Mouse (Mus musculus) hindbrain, embryonic 13.5 days (tissue): ENCODE data around the gene Pou3f3. TPM values are rescaled to one million over a fixed set of nuclear protein-coding genes. Genes with fewer than 3 reads are reported as not detected.
A peak's percentile ranks its signal among the peaks of the same experiment; 100 is the strongest.

Experiments
- ATAC-seq: fragments of 200-750 bp; cut with Nextera tagmentation; 2 replicates; pipeline ENCODE4 v1.8.0; 2017; ENCODE audit warnings: moderate TSS enrichment; ENCODE audit not compliant: low FRiP score
- H3K27ac ChIP-seq: fragments of 300-500 bp; sonication (generic); 2 replicates; pipeline ENCODE4 v1.5.1; 2015; ENCODE audit warnings: inconsistent platforms, mild to moderate bottlenecking, moderate library complexity
- H3K27me3 ChIP-seq: fragments of 300-500 bp; sonication (generic); 2 replicates; pipeline ENCODE4 v1.6.1; 2015; ENCODE audit warnings: mild to moderate bottlenecking, inconsistent platforms
- H3K36me3 ChIP-seq: fragments of 300-500 bp; sonication (generic); 2 replicates; pipeline ENCODE4 v1.6.1; 2015; ENCODE audit warnings: mild to moderate bottlenecking, inconsistent platforms
- H3K4me1 ChIP-seq: fragments of 300-500 bp; sonication (generic); replicated peaks from 2 replicates; pipeline ENCODE4 v1.6.1; 2015; ENCODE audit warnings: inconsistent platforms
- H3K4me2 ChIP-seq: fragments of 300-500 bp; sonication (generic); 2 replicates; pipeline ENCODE4 v1.6.1; 2015; ENCODE audit warnings: inconsistent platforms, mild to moderate bottlenecking, moderate library complexity
- H3K4me3 ChIP-seq: fragments of 300-500 bp; sonication (generic); 2 replicates; pipeline ENCODE4 v1.5.1; 2015; ENCODE audit warnings: mild to moderate bottlenecking, inconsistent platforms
- H3K9ac ChIP-seq: fragments of 300-500 bp; sonication (generic); 2 replicates; pipeline ENCODE4 v1.6.1; 2015; ENCODE audit warnings: mild to moderate bottlenecking, inconsistent platforms
- H3K9me3 ChIP-seq: fragments of 300-500 bp; sonication (generic); 2 replicates; pipeline ENCODE4 v1.6.1; 2016; ENCODE audit warnings: inconsistent platforms
- WGBS: fragments of 180-500 bp; shearing (Covaris S2); methylation state at CpG from one replicate; pipeline ENCODE4 v1.1.7; 2015; 5-methylcytosine and 5-hydroxymethylcytosine counted together
- polyA plus RNA-seq: library from polyadenylated mRNA; unstranded; fragments of >200 nt; fragmentation: Nextera tagmentation; extraction: Ambion mirVana; gene quantifications from 2 replicates; pipeline ENCODE4 v1.2.1, GENCODE M21; 2015

Gene Pou3f3
- polyA plus RNA-seq, 1 experiment from 2014 or later = 17.4 TPM

DNA sequence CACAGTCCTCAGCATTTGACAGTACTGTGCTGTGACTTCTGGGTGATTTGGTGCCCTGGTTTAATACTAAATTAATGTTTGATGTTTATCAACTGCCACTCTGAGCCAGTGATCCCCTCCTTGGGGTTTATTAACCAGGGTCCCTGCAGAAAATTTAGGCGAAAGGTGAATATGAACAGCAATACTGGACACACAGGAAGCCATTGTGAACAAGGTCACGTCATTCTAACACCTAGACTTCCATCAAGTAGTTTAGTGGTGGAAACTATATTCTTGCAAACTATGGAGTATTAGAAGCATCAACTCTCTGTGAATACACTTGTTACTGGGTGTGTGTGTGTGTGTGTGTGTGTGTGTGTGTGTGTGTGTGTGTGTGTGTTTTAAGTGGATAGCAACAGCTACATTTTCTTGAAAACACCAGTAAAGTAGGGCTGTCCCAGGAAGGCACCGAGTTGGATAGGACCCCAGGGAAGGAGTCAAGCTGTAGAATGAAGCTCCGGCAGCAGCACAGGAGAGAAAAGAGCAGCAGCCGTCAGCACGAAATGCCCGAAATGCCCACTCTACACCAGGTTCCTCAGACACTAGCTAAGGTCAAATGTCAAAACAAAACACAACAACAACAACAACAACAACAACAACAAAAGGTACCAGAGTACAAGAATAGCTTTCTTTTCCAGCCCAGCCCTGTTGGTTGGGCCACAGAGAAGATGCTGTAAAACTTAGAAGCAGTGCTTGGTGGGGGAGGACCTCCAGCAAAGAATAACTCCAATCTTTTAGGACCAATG lies 7.6 kb upstream of the Pou3f3 start:
- H3K4me2 ChIP-seq = peak overlapping the region; percentile 95
- no peak for ATAC-seq
- no peaks in the 10 kb centered on the region for H3K36me3 ChIP-seq
- peak overlapping the region; percentile 80 for H3K4me3 ChIP-seq
- H3K9me3 ChIP-seq = no peaks in the 10 kb centered on the region
- H3K4me1 ChIP-seq = peaks cover 78% of the 10 kb centered on the region
- H3K27ac ChIP-seq = peak overlapping the region; percentile 99
- 3% methylated on average over 7 of the region's 7 CpGs for WGBS
- H3K9ac ChIP-seq = peak overlapping the region; percentile 89
- H3K27me3 ChIP-seq = no peaks in the 10 kb centered on the region

DNA sequence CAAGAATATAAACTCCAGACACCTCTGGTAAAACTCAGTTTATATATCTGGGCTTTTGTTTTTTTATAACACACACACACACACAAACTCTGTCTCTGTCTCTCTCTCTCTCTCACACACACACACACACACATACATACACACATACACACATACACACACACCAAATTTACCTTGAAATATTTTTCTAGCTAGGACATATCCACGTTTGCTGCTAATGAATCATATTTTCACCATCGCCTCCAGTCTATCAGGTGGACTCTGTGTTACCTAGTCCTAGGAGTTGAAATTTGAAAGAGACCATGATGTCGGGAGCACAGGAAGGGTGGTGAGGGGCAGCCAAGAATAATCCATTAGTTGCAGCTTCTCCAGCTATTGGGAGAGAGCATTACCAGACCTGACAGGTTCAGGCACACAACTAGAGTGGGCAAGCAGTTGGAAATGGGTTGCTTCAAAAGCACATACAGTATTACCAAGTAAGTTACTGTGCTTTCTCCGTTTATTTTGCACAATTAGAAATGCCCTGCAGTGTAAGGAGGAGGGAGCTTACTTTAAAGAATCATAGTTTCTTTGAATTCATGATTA lies 6.9 kb upstream of the Pou3f3 start:
- Histone ChIP-seq H3K4me2 (peak overlapping the region; percentile 95), H3K4me3 (peak overlapping the region; percentile 80), H3K27me3 (no peaks in the 10 kb centered on the region), H3K36me3 (no peaks in the 10 kb centered on the region), H3K9ac (peak overlapping the region; percentile 89), H3K27ac (peak overlapping the region; percentile 99), H3K4me1 (peaks cover 75% of the 10 kb centered on the region), H3K9me3 (no peaks in the 10 kb centered on the region)
- no peak for ATAC-seq
- WGBS = 7% methylated on average over 4 of the region's 4 CpGs

- peak overlapping the region; percentile 95 for H3K4me2 ChIP-seq
- peak overlapping the region; percentile 89 for H3K9ac ChIP-seq
- H3K27ac ChIP-seq = peak overlapping the region; percentile 85
- no peak for ATAC-seq
- peaks cover 61% of the 10 kb centered on the region for H3K4me1 ChIP-seq
- WGBS = 10% methylated on average over 4 of the region's 4 CpGs
- H3K9me3 ChIP-seq = no peaks in the 10 kb centered on the region
- H3K27me3 ChIP-seq = no peaks in the 10 kb centered on the region
- no peaks in the 10 kb centered on the region for H3K36me3 ChIP-seq
- H3K4me3 ChIP-seq = peak overlapping the region; percentile 80
Measured at GRCm38 (mm10) chr1:42690024-42690575, 5.5 kb upstream of the Pou3f3 start.

DNA sequence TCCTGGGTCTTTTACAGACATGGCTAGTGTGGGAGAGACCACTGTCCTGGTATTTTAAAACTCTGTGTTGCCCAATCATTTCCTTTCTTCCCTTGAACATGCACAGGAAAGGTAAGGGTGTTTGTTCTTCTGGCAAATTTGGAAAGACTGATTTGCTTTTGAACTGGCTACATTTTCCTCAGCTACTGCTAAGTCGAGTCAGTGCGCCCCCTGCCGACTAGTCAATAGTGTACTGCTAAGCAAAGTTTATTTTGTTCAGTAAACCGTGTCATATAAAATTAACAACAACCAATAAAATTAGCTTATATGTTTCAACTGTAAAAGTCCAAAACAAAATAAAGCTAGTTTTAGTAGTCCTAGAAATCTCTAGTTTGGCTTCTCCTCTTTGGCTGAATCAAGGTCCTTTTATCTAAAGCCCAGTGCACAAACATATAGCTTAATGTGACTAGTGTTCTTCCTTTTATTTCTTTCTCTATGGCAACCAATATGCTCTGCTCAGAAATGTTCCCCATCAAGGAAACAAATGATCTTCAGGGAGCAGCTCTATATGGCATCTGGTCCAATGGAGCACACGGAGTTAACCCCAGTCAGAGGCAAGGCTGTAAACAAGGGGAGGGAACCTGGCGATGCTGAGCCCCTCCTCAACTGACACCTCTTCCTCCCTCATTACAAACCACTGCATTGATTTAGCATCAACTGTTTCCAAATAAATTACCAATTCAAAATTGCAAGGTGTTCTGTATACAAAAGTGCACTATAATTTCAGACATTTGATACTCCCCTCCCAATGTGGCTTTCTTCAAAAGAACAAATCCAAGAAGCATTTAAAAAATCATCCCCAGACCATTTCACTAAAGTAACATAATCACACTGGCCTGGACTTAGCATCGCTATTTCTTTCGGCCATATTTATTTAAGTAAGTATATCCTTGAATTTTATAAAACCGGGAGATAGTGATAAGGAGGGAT lies 4.1 kb upstream of the Pou3f3 start:
- Histone ChIP-seq H3K4me2 (peak overlapping the region; percentile 95), H3K4me1 (peaks cover 50% of the 10 kb centered on the region), H3K27me3 (no peaks in the 10 kb centered on the region), H3K9ac (peak overlapping the region; percentile 89), H3K36me3 (no peaks in the 10 kb centered on the region), H3K4me3 (peak overlapping the region; percentile 80), H3K9me3 (no peaks in the 10 kb centered on the region), H3K27ac (peak overlapping the region; percentile 99)
- ATAC-seq = peak; percentile 6; the same call in 1 of the 2 replicates
- under 1% methylated on average over 9 of the region's 9 CpGs for WGBS

- H3K27me3 ChIP-seq = no peaks in the 10 kb centered on the region
- H3K9me3 ChIP-seq = no peaks in the 10 kb centered on the region
- H3K36me3 ChIP-seq = no peaks in the 10 kb centered on the region
- WGBS = 10% methylated on average over 1 of the region's 1 CpGs
- H3K27ac ChIP-seq = peak overlapping the region; percentile 99
- ATAC-seq = no peak
- H3K4me1 ChIP-seq = peaks cover 44% of the 10 kb centered on the region
- H3K9ac ChIP-seq = peak overlapping the region; percentile 84
- H3K4me3 ChIP-seq = peak overlapping the region; percentile 80
- H3K4me2 ChIP-seq = peak overlapping the region; percentile 95
Measured at GRCm38 (mm10) chr1:42692221-42692620, 3.3 kb upstream of the Pou3f3 start.

- no peaks in the 10 kb centered on the region for H3K27me3 ChIP-seq
- peak overlapping the region; percentile 80 for H3K4me3 ChIP-seq
- H3K4me1 ChIP-seq = peaks cover 34% of the 10 kb centered on the region
- no peaks in the 10 kb centered on the region for H3K9me3 ChIP-seq
- peak overlapping the region; percentile 99 for H3K27ac ChIP-seq
- ATAC-seq = no peak
- H3K4me2 ChIP-seq = peak overlapping the region; percentile 95
- under 1% methylated on average over 21 of the region's 21 CpGs for WGBS
- peaks cover 8% of the 10 kb centered on the region for H3K36me3 ChIP-seq
- peak overlapping the region; percentile 84 for H3K9ac ChIP-seq
Measured at GRCm38 (mm10) chr1:42693101-42693715, 2.4 kb upstream of the Pou3f3 start.

DNA sequence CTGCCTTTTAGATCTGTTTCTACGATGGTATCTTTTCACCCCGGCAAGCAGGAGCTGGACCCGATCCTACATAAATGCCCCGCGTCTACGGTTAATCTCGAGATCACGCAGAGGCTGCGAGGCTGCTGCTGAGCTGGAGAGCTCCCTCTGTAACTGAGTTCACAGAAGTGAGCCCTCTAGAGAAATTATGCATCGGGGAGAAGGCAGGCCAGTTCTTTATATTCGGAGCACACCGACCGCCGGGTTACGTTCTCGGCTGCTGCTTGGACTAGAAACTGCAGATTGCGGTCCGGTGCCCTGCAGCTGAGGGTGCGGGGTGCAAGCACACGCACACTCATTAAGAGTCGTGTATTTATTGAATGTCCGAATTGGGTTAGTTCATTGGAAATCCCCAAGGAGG lies 1.7 kb upstream of the Pou3f3 start:
- H3K4me3 ChIP-seq = peak overlapping the region; percentile 80
- peaks cover 14% of the 10 kb centered on the region for H3K36me3 ChIP-seq
- H3K9ac ChIP-seq = peak overlapping the region; percentile 84
- no peaks in the 10 kb centered on the region for H3K27me3 ChIP-seq
- H3K4me1 ChIP-seq = peaks cover 28% of the 10 kb centered on the region
- H3K9me3 ChIP-seq = no peaks in the 10 kb centered on the region
- H3K27ac ChIP-seq = peak overlapping the region; percentile 99
- H3K4me2 ChIP-seq = peak overlapping the region; percentile 95
- ATAC-seq = no peak
- WGBS = under 1% methylated on average over 22 of the region's 22 CpGs

- ATAC-seq = peak; percentile 32
- 0% methylated on average over 20 of the region's 26 CpGs for WGBS
- H3K36me3 ChIP-seq = peaks cover 18% of the 10 kb centered on the region
- H3K9ac ChIP-seq = peak overlapping the region; percentile 84
- no peaks in the 10 kb centered on the region for H3K9me3 ChIP-seq
- peaks cover 26% of the 10 kb centered on the region for H3K4me1 ChIP-seq
- no peaks in the 10 kb centered on the region for H3K27me3 ChIP-seq
- peak overlapping the region; percentile 80 for H3K4me3 ChIP-seq
- peak overlapping the region; percentile 95 for H3K4me2 ChIP-seq
- peak overlapping the region; percentile 99 for H3K27ac ChIP-seq
Measured at GRCm38 (mm10) chr1:42694290-42694664, 1.3 kb upstream of the Pou3f3 start.

DNA sequence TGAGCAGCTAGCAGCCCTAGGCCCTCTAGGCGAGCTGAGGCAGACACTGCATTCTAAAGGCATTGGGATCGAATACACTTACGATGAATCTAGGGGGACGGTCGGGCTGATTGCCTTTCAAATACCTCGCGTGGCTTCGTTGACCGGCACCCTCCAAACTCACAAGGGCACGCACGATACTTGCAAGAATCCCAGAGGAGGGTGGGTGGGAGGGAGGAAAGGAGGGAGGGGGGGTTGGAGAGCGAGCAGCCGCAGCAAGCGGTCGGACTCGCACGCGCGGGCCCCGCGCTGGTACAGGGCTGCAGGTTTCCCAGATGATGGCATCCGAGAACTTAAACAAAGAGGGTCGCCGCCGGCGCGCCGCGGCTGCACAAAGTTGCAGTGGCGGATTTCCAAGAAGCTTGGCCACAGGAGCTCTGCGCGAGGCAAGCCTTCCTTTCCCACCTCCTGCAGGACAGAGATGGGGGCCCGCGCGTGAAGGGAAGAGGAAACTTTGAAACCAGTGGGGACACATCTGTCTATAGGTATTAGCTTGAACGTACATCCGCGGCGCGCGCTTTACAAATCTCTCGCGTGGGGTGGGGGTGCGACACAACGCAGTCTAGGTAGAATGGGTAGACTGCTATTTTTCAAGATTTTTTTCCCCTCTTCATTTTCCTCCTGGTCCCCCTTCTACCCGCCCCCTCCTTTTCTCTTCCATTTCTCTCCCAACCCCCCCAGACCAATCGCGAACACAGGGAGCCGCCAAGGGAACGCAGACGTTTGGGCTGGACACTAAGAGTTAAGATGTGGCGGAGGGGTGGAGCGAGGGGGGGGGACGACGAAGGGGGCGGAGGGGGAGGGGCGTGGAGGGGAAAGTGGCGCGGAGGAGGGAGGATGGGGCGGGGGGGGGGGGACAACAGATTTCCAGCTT lies 647 bp upstream of the Pou3f3 start:
- peak; percentile 73 for ATAC-seq
- under 1% methylated on average over 51 of the region's 60 CpGs for WGBS
- Histone ChIP-seq H3K4me2 (peak overlapping the region; percentile 95), H3K9ac (peak overlapping the region; percentile 84), H3K27ac (peak overlapping the region; percentile 99), H3K27me3 (no peaks in the 10 kb centered on the region), H3K4me1 (peaks cover 19% of the 10 kb centered on the region), H3K9me3 (no peaks in the 10 kb centered on the region), H3K4me3 (peak overlapping the region; percentile 80), H3K36me3 (peaks cover 20% of the 10 kb centered on the region)

GRCm38 (mm10) chr1:42696371-42697031 lies 933 bp downstream of the Pou3f3 start:
- Histone ChIP-seq H3K36me3 (peaks cover 20% of the 10 kb centered on the region), H3K9ac (peak overlapping the region; percentile 99), H3K4me3 (peak overlapping the region; percentile 80), H3K27ac (peak overlapping the region; percentile 99), H3K9me3 (no peaks in the 10 kb centered on the region), H3K27me3 (no peaks in the 10 kb centered on the region), H3K4me2 (peak overlapping the region; percentile 95), H3K4me1 (peaks cover 13% of the 10 kb centered on the region)
- under 1% methylated on average over 40 of the region's 62 CpGs for WGBS
- no peak for ATAC-seq
